Mouse (Mus musculus): ENCODE measurements around the gene Dnajb5. TPM values are rescaled to one million over a fixed set of nuclear protein-coding genes. Genes with fewer than 3 reads are reported as not detected.
"Not testable (repeated sequence)": the region's sequence is repeated elsewhere in the genome, so short reads cannot be mapped to it uniquely, and the experiment has no call there.

Gene Dnajb5
- polyA plus RNA-seq, 1 experiment = 126 TPM

- DNase-seq (ENCODE audit: extremely low spot score in 1 of 2, low spot score in 1 of 2) = peak in 1 of 2 experiments; percentile 83
These were observed 15.6 kb downstream of the Dnajb5 start for GRCm38 (mm10) chr4:42965039-42965719.

- DNase-seq (ENCODE audit: extremely low spot score in 1 of 2, low spot score in 1 of 2) = no peak
These were observed 19.7 kb downstream of the Dnajb5 start, which contains the start of gene 1700022I11Rik for GRCm38 (mm10) chr4:42969304-42969703. Gene 1700022I11Rik (plus strand): TSS chr4:42969604.

- no peak for DNase-seq (ENCODE audit: extremely low spot score in 1 of 2, low spot score in 1 of 2)
These were observed 23.3 kb downstream of the Dnajb5 start for GRCm38 (mm10) chr4:42972952-42973351.

- DNase-seq (ENCODE audit: extremely low spot score in 1 of 2, low spot score in 1 of 2) = no peak
These were observed 24.3 kb downstream of the Dnajb5 start for GRCm38 (mm10) chr4:42973868-42974267.

- DNase-seq (ENCODE audit: extremely low spot score in 1 of 2, low spot score in 1 of 2) = no peak
These were observed 28.4 kb downstream of the Dnajb5 start for GRCm38 (mm10) chr4:42978062-42978461.

GRCm38 (mm10) chr4:42980467-42980866, 30.9 kb downstream of the Dnajb5 start:
- DNase-seq (ENCODE audit: extremely low spot score in 1 of 2, low spot score in 1 of 2) = not testable (repeated sequence)

- no peak for DNase-seq (ENCODE audit: extremely low spot score in 1 of 2, low spot score in 1 of 2)
These were observed 38.7 kb downstream of the Dnajb5 start for GRCm38 (mm10) chr4:42988296-42988695.

GRCm38 (mm10) chr4:42998022-42998421, 48.4 kb downstream of the Dnajb5 start:
- DNase-seq (ENCODE audit: extremely low spot score in 1 of 2, low spot score in 1 of 2) = no peak

- peak; percentile 32 to 51 for DNase-seq (ENCODE audit: extremely low spot score in 1 of 2, low spot score in 1 of 2)
These were observed 50.0 kb downstream of the Dnajb5 start for GRCm38 (mm10) chr4:42999451-43000140.

- peak; percentile 99 for DNase-seq (ENCODE audit: extremely low spot score in 1 of 2, low spot score in 1 of 2)
These were observed 50.8 kb downstream of the Dnajb5 start, which contains the start of gene Vcp for GRCm38 (mm10) chr4:43000141-43000986. Gene Vcp (minus strand): TSS chr4:43000507.

GRCm38 (mm10) chr4:43001272-43001671, 51.7 kb downstream of the Dnajb5 start:
- DNase-seq (ENCODE audit: extremely low spot score in 1 of 2, low spot score in 1 of 2) = no peak

- DNase-seq (ENCODE audit: extremely low spot score in 1 of 2, low spot score in 1 of 2) = no peak
These were observed 53.3 kb downstream of the Dnajb5 start for GRCm38 (mm10) chr4:43002756-43003439.

GRCm38 (mm10) chr4:43004951-43005350, 55.3 kb downstream of the Dnajb5 start:
- no peak for DNase-seq (ENCODE audit: extremely low spot score in 1 of 2, low spot score in 1 of 2)

- peak in 1 of 2 experiments; percentile 43 for DNase-seq (ENCODE audit: extremely low spot score in 1 of 2, low spot score in 1 of 2)
These were observed 56.2 kb downstream of the Dnajb5 start for GRCm38 (mm10) chr4:43005765-43006164.

Other genes starting within 250 kb of the Dnajb5 start
- gene 4930578G10Rik, start 214.3 kb upstream of the Dnajb5 start, polyA plus RNA-seq (2012; rRNA removed) = 0.92 and 1.3 TPM in 2 replicates
- 1.4 and 2.8 TPM in 2 replicates for gene Ccl19, start 193.2 kb upstream of the Dnajb5 start, polyA plus RNA-seq (2012; rRNA removed)
- 0.12 and 1.3 TPM in 2 replicates for gene Ccl21a, start 175.8 kb upstream of the Dnajb5 start, polyA plus RNA-seq (2012; rRNA removed)
- 0.11 and 0.18 TPM in 2 replicates for gene Fam205a1, start 95.9 kb upstream of the Dnajb5 start, polyA plus RNA-seq (2012; rRNA removed)
- 0.14 TPM in 1 of 2 replicates, not detected in the other for gene Gm12394, start 93.0 kb upstream of the Dnajb5 start, polyA plus RNA-seq (2012; rRNA removed)
- gene Fam205c, start 75.6 kb upstream of the Dnajb5 start, polyA plus RNA-seq (2012; rRNA removed) = 0.22 TPM in 1 of 2 replicates, not detected in the other
- gene Phf24, start 33.2 kb upstream of the Dnajb5 start, polyA plus RNA-seq (2012; rRNA removed) = 175 and 199 TPM in 2 replicates
- gene 1700022I11Rik, start 19.8 kb downstream of the Dnajb5 start, polyA plus RNA-seq (2012; rRNA removed) = 0.11 and 0.18 TPM in 2 replicates
- gene Vcp, start 50.7 kb downstream of the Dnajb5 start, polyA plus RNA-seq (2012; rRNA removed) = 170 and 193 TPM in 2 replicates
- 19.7 and 23.2 TPM in 2 replicates for gene Fancg, start 60.7 kb downstream of the Dnajb5 start, polyA plus RNA-seq (2012; rRNA removed)
- gene Pigo, start 76.0 kb downstream of the Dnajb5 start, polyA plus RNA-seq (2012; rRNA removed) = 20.7 and 23.0 TPM in 2 replicates
- gene Stoml2, start 81.9 kb downstream of the Dnajb5 start, polyA plus RNA-seq (2012; rRNA removed) = 106 and 107 TPM in 2 replicates
- gene Fam214b, start 96.4 kb downstream of the Dnajb5 start, polyA plus RNA-seq (2012; rRNA removed) = 31.7 and 37.3 TPM in 2 replicates
- gene Unc13b, start 109.1 kb downstream of the Dnajb5 start, polyA plus RNA-seq (2012; rRNA removed) = 45.8 and 54.2 TPM in 2 replicates